Mouse (Mus musculus) adrenal gland (tissue): ENCODE results near the gene Nt5c3.

ENCODE experiments used
- intact Hi-C: fragments of 180-260 bp; cut with DNase I; formaldehyde crosslinking; loops from one replicate; pipeline ENCODE4 v1.15.1; 2025
- long read RNA-seq, 2 experiments: library from polyadenylated mRNA; unstranded; transcript quantifications; one replicate each; pipeline ENCODE4 v2.0.0; 2020; ENCODE audit warnings: borderline replicate concordance in 1 of 2; ENCODE audit not compliant: insufficient replicate concordance in 1 of 2

Nt5c3 gene
- long read RNA-seq, experiment 1, transcript Nt5c3-208 (10 exons, 1,067 nt) = minor isoform, 8 of 53 reads
- long read RNA-seq, experiment 1, transcript Nt5c3-201 (9 exons, 1,676 nt) = major isoform, 36 of 53 reads
- long read RNA-seq, experiment 1, partial matches to known transcripts = 1 of 53 reads
- long read RNA-seq, experiment 1, other reads (novel, unspliced or antisense) = 5 of 53 reads
- long read RNA-seq, experiment 2, transcript Nt5c3-201 (9 exons, 1,676 nt) = major isoform, 57 of 73 reads
- long read RNA-seq, experiment 2, transcript Nt5c3-208 (10 exons, 1,067 nt) = minor isoform, 10 of 73 reads
- long read RNA-seq, experiment 2, partial matches to known transcripts = 1 of 73 reads
- long read RNA-seq, experiment 2, other reads (novel, unspliced or antisense) = 5 of 73 reads

DNA sequence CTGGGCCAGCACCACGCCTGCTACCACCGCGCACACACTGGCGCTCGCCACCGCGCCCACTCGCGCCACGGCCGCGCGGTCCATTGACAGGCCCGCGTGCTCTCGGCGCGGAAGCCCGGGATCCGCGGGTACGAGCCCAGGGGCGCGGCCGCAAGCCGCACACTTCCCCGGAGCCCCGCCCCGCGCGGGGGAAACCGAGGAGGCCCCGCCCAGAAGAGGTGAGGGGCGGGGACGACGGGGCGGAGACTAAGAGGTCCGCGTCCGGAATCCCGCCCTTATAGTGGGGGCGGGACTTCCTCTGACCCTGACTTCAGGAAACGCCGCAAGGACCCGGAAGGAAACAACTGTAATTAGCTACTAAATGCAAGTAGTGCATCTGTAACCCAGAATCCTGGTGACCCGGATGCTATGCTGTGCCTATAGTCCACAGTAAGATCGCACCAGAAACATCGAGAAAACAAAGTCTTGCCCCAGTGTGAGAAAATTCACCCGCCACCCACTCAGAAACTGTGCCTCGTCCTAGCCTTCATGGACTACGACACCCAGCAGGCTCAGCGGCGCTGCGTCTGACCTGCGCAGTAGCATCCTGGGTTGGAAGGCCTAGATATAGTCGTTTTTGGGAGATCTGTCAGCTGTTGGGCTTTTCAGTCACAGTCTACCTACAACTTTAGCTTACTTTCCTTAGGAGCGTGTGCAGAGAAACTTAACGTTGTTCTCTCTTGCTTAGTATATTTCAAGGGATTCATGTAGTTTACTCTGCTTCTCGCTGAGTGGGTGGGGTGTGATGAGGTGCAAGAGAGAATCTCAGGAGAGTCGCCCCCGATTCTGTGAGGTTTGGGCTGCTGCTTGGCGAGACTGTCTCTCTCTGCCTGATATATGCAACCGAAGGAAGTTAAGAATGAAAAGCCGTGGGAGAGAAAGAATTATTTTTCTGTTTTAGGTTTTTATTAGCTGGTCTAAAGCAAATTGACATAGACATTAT is at the start of gene Nt5c3, which contains the start of gene Vmn1r4:
TSS of gene Nt5c3 (minus strand) at position 207 of the 982 bp plus-strand sequence.
TSS of gene Vmn1r4 (plus strand) at position 290 of the 982 bp plus-strand sequence.
- intact Hi-C loops = loop anchor here (10.0 kb wide), 1 partner anchor 209 kb away; the partner anchor contains the start of gene Avl9

DNA sequence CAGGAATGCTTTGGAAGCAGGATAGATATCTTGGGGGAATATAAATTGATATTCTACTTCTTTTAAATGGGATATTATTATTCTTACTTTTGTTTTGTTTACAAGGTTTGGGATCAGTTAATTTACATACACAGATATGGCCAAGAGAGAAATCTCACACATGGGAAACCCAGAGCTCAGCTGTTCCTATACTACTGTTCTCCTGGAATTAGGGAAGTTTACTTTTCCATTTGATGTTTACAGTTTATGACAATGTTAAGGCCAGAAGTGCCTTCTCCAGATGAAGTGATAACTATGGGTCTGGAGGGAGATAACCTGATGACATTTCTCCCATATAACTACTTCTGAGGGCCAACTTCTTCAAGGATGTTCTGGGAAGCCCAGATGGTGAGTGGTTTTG is 46.2 kb upstream of the Nt5c3 start, which contains the start of gene Vmn1r5:
TSS of gene Vmn1r5 (plus strand) at position 301 of the 400 bp plus-strand sequence.
- intact Hi-C loops = no loop called here

DNA sequence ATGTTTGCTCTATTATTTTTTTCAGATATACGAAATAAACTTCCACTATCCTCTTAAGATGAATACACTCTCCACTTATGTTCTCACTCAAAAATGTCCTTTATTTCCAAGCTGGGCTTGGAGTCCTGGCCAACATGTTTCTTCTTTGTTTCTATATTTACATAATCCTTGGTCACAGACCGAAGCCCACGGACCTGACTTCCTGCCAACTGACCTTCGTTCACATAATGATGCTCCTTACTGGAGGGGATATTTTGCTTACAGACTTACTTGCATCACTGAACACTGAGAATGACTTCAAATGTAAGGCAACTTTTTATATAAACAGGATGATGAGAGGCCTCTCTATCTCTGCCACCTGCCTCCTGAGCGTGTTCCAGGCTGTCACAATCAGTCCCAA is 32.7 kb upstream of the Nt5c3 start:
- intact Hi-C loops = no loop called here

DNA sequence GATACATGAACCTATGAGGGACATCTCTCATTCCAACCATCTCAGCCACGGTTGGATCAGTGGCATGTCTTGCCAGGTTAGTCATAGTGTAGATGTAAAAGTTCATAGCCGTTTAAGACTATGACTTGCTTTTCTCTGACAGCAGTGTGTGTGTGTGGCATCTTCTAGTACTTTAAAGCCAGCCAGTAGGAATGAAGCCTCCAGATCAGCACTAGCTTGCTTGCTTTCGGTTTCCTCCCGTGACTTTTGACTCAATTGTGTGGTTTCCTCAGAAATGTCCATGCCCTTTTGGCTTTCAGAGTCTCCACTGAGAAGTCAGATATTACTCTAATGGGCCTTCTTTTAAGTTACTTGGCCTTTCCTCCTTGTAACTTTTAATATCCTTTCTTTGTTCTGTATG is 10.6 kb upstream of the Nt5c3 start:
- intact Hi-C loops = no loop called here

DNA sequence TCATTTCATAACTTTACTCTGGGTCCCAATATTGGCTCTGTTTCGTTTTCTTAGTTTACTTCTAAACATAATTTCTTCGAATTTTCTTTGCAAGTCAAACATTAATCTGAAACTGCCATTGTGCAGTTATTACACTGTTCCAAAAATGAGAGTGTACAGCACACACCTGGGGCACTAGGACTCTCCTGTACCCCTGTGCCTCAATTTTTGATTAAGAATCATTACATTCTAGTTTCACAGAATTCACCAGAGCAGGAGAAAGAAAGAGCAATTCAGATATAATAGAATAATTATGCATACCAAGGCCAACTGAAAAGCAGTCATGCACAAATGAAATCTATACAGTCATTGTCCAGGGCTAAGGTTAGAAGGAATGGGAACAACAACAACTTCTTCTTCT is 8.7 kb upstream of the Nt5c3 start:
- intact Hi-C loops = no loop called here

DNA sequence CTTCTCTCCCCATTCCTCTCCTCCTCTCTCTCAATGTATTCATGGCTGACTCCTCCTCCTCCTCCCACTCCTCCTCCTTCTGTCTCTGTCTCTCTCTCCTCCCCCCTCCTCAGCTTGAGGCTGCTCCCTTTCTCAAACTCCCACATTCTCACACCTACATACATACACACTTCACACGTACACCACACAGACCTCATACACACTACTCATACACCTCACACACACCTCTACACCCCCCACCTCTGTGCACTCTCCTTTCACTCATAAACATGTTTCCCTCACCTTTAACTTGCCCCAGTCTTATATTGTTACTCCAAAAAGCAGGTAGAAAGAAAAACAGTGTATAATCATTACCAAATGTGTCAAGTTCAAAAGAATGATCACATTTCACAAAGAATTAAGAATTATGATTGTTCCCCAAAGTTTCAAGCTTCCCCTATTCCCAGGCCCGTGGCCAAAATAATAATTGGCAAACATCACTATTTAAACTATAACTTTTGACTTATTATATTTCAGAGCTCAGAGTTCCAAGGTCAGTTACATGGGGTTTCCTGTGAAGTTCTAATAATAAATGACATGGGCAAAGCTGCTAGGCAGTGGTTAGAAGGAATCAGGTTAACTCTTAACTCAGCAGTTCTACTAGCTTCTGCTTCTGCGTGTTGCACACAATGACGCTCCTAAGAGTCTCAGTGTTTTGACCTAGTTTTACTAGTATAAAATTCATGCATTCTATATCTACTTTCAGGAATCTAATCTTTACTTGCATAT is 8.1 kb upstream of the Nt5c3 start:
- intact Hi-C loops = no loop called here

DNA sequence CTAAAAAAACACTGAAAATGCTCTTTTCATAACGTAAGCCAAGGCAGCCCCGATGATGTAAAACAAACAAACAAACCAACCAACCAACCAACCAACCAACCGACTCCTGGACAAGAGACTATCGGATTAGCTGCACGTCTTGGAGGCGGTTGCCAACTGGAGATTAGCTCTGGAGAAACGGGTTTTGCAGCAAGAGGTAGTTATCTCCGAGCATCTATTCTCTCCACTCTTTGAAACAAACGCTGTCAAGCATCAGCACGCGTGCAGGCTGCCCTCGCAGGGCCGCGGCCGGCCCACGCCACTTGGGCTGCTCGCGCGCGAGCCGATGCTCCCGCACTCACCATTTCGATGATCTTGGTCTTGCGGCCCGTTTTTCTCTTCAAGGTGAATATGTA is 404 bp downstream of the Nt5c3 start:
- intact Hi-C loops = loop anchor here (10.0 kb wide), 1 partner anchor 209 kb away; the partner anchor contains the start of gene Avl9

DNA sequence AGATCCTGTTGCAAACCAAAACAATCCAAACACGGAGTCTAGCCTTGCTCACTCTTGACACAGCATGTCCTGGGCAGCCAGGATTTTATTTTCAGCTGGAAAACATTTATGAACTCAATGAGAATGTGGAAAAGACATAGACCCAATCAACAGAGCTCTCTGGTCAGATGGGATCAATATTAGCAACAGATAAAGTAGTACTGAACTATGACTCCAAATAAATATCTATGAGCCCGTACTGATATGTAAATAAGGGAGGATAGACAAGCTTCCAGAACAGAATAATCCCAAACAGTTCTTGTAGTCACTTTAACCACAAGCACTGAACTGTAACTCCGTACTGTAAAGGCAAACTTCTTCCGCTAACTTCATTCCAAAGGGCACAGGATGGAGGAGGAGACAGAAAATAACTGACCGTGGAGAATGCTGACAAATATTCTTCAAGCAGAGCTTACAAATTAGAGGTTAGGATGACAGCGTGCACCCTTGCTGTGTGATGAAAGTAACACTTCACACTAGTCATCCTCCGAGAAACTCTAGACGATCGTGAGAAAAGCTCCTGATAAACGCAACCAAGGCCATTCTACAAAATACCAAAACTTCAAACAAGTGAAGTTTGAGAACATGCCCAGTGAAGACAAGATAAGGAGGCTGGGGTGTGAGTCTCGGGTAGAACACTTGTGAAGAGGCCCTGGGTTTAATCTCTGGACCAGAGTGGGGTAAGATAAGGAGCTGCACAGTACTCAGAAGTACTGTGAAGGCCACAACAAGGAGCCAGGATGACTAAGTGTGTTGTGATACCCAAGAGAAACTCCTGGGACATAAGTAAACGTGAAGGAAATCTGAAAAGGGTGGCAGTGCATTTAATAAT is 3.3 kb downstream of the Nt5c3 start:
- intact Hi-C loops = loop anchor here (10.0 kb wide), 1 partner anchor 206 kb away; the partner anchor contains the start of gene Avl9

DNA sequence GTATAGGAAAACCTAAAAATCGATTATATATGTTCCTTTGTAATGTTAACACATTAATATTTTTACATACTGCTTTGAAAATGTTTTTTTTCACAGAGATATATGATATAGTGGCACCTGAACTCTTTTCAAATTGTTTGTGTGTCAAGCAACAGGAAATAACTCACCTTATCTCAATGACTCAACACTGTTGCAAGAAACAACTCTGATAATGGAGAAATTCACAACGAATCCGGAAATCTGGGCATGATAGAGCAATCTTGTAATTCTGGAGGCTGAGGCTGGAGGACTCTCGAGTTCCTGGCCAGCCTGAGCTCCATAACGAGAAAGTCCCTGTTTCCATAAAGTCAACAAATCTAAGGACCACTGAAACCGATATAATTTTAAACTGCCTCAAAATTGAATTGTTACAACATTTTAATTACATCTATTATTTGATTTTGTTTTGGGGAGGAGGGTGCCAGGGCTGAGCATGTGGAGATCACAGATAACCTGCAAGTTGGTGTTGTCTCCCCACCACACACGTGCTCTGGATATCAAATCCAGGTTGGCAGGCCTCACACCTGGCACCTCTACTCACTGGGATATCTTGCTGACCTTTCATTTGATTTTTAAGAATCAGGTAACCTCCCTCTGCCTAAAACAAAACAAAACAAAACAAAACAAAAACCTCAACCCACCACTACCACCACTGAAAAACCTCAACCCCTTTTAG is 4.2 kb downstream of the Nt5c3 start:
- intact Hi-C loops = loop anchor here (10.0 kb wide), 1 partner anchor 205 kb away; the partner anchor contains the start of gene Avl9

DNA sequence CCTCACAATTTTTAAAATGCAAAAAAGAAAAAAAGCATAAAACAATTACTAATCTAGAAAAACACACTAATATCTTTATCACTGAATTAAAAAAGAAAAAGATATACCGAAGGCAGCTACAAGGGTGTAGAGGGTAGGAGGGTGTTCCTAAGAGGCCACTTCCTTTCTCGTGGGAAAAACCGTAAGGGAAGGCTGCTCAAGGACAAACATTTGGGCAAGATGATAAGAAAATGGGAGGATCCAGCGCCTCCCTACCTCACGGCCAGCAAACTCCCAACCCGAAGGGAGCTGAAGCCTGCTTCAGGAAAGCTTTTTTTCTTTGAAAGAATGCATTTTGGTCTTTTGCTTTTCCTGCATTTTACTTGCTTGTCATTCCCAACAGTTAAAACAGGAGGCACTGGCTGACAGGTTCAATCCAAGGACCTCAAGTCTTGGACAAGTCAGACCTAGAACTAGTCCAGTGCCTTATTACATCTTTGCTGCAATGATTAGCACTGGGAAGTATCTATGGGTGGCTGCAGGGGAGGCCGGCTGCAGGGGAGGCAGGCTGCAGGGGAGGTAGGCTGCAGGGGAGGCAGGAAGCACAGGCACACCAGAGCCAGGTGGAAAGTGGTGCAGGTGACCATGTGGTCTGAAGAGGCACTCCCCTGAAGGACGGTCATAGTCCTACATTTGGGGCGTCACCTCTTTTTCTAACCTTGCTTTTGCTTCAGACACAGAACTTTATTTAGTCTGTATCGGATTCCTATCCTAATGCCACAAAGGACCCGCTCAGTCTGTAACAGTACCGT is 6.0 kb downstream of the Nt5c3 start:
- intact Hi-C loops = no loop called here

DNA sequence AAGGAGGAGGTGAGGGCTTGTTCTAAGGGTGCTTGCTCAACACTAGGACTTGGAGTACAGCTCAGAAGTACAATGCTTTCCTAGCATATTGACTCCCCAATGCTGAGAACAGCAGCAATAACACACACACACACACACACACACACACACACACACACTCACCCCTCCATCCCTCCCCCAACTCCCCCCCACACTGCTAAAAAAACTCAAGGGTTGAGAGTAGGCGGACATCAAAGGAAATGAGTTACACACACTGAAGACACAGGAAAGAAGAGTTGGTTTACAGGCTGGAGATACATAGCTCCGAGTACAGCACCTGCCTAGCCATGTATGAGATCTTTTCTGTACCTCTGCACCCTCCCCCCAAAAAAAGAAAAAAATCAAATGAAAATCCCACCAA is 7.5 kb downstream of the Nt5c3 start:
- intact Hi-C loops = no loop called here

DNA sequence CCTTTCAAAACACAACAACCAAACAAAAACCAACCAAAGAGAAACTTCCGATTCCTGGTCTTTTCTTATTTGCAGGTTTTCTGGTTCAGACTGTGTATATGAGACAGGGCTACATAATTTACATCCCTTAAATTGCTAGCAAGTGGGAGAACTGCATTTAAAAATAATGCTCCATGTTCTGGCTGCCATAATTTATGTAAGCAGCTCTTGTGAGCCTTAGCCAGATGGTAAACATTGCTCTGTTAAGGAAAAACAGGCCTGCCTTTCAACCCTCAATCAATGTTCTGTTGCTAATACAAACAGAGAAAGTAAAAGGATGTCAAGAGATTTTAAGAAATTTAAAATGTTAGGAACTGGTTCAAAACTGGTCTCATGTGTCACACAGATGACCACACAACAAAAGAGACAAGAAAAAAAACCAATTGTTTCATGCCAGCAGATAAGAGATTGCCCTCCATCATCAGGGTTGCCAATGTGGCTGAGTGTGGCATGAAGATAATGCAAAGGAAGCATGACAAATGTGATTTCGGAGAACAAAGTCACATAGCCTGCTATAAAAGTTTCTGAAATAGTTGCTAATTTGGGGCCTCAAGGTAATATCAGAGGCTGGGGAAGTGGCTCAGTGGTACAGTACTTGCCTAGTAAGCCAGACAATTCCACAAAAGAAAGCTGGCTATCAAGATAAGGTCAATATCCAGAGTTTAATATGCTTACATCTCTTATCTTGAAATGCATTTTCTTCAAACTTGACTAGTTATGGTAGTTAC is 10.5 kb downstream of the Nt5c3 start:
- intact Hi-C loops = no loop called here

DNA sequence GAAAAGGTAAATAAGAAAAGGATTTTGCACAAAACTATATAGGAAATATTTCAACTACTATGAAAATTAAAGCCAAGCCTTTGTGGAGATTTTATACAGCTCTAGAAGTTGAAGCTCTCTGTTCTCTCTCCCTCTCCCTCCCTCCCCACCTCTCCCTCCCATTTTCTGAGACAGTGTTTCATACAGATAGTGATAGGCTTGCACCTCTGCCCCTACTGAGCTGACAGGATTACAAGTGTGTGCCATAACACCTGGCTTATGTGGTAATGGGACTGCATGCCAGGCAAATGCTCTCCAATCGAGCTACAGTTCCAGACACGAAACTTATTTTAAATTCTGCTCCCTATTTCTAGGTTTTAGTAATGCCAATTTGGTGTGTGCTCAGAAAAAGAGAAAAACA is 12.8 kb downstream of the Nt5c3 start:
- intact Hi-C loops = no loop called here

DNA sequence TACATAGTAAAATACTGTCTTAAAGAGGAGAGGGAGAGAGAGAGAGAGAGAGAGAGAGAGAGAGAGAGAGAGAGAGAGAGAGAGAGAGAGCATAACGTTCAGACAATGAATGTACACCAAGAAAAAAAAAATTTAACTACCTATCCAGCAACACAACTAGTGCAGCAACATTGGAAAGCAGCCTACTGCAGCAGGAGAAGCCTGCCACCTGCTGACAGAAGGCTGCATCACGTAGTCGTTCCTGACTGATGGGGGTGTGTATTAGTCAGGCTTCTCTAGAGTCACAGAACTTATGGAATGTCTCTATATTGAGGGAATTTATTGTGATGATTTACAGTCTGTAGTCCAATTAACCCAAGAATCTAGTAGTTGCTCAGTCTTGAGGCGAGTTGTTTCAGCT is 14.8 kb downstream of the Nt5c3 start:
- intact Hi-C loops = loop anchor here (2.0 to 10.0 kb wide), 2 partner anchors 100 to 666 kb away; no protein-coding TSS in a partner anchor

DNA sequence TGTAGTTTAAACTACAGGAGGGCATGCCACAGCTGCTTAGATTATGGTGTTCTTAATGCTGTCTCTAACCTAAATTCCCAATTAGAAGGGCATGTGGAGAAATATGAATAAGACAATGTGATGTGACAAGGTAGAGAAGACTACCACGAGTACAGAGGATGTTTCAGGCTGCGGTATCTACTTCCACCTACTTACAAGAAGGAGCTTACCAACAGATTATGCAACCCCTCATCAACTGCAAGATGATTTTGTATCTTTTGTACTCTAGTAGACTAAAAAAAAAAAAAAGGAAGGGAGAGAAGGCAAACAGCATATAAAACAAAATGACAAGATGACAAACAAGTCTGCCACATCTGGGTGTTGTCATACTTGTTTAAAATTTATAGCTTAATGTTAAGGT is 15.3 kb downstream of the Nt5c3 start:
- intact Hi-C loops = loop anchor here (2.0 to 10.0 kb wide), 2 partner anchors 100 to 666 kb away; no protein-coding TSS in a partner anchor

DNA sequence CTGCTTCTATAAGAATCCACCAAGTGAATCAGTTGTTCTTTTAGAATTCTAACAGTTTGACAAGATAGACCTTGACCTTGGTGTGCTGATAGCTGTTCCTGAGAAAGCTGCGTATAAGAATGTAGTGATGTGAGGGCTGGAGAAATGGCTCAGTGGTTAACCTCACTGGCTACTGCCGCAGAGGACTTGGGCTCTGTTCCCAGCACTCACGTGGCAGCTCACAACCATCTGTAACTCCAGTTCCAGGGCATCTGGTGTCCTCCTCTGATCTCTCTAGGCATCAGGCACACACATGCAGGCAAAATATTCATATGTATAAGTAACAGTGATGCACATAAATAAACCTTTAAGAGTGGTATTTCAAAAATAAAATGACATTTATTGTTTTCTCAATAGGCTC is 15.8 kb downstream of the Nt5c3 start:
- intact Hi-C loops = loop anchor here (2.0 to 10.0 kb wide), 2 partner anchors 99 to 667 kb away; no protein-coding TSS in a partner anchor

DNA sequence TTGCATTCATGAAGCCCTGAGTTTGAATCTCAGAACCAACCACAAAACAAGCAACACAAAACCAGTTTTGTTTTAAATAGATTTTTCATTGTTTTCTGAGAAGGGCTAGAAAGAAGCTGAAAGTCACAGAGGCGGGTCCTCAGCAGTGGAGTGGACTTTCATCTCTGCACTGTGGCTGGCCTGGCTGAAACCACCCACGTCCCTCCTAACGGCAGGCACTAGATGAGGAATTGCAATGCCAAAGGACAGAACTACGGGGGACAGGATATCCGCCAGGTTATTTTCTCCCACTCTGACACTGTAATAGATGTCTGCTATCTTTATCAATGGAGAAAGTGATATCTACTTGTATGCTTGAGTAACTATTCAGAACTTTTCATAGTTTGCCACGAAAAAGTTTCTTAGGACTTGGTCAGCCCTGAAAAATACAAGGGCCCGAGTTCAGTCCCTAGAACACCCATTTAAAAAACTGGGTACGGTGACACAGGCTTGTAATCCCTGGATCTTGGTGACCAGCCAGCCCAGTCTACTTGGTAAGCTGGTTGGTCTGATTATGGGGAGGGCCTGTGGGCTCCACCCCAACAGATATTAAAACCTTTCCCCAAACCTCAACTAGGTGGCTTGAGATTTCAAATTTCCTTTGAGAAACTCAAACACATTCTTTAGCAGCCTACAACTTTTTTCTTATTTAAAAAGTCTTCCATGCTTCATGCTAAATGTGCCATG is 17.4 kb downstream of the Nt5c3 start:
- intact Hi-C loops = loop anchor here (10.0 kb wide), 1 partner anchor 669 kb away; no protein-coding TSS in a partner anchor
